Mouse (Mus musculus): ENCODE measurements around the gene Six2.

DNA sequence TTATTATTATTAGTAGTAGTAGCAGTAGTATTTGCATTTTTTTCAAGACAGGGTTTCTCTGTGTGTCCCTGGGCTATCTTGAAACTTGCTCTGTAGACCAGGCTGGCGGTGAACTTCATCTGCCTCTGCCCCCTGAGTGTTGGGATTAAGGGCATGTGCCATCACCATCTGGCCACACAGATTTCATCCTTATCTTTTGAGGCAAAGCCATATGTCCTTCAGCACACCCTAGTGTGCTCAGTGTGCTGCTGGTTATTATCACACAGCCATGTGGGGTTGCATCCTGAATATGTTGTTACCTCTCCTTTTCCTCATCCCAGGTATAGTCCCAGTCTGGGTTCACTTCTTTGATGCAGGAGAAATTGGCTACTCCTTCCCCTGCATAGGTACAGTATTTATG lies 28.1 kb downstream of the Six2 start:
- no peak for TF ChIP-seq CTCF (IDR thresholded peaks at IDR 0.05; ENCODE audit: control insufficient read depth, insufficient read depth, insufficient replicate concordance, low read depth, low read length)
- no peak for TF ChIP-seq POLR2A (IDR thresholded peaks at IDR 0.05; ENCODE audit: control insufficient read depth, low read depth, low read length)

Data from testis, adult 2 months (tissue).